Mouse (Mus musculus): Measurements from ENCODE around the gene Skp1a.

DNA sequence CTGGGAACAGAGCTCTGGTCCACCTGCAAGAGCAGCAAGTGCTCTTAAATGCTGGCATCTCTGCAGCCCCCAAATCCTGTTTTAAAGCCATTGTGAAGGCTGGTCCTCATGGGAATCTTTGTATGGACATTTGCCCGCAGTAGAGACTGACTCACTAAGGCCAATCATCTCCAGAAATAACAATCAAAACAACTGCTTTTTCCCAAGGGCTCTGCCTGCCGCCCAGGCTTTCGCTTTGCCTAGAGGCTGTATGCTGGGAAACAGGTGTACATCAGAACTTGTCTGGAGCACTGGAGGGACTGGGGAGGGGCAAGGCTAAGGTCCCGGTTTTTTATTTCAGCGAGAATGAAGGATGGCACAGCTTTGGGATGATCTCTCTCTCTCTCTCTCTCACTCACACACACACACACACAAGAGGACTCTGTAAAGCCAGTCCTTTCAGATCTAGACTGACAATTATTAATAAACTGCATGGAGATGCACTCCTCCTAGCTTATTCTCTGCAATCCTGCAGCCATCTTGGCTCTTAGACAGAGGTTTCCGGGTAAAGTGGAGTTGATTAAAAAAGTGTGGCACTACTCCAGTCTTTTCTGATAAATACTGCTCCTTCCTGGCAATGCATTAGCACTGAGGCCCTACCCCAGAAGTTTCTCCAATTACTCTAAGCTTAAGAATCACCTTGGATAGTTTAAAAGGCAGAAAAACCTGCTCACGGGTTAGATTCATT, 2.9 kb upstream of the Skp1a start:
- TF ChIP-seq ELF1 (IDR thresholded peaks at IDR 0.05; ENCODE audit: low read depth, low read length), result no peak
- no peak for TF ChIP-seq CTCF (conservative IDR thresholded peaks at IDR 0.05 in 1 of 2, IDR thresholded peaks at IDR 0.05 in 1 of 2; ENCODE audit: low read depth in 2 of 2, low read length in 2 of 2)
- TF ChIP-seq POLR2A (IDR thresholded peaks at IDR 0.05; ENCODE audit: low read depth, low read length), result no peak
- TF ChIP-seq NELFE (IDR thresholded peaks at IDR 0.05; ENCODE audit: low read depth, low read length), result no peak
- no peak for TF ChIP-seq CHD1 (IDR thresholded peaks at IDR 0.05; ENCODE audit: low read depth, low read length)
- TF ChIP-seq NRF1 (IDR thresholded peaks at IDR 0.05; ENCODE audit: low read depth, low read length), result no peak
- no peak for TF ChIP-seq MYC (IDR thresholded peaks at IDR 0.05; ENCODE audit: low read depth, low read length)
- TF ChIP-seq JUND (conservative IDR thresholded peaks at IDR 0.05; ENCODE audit: low read depth, low read length), result no peak
